Mouse (Mus musculus) heart, embryonic 13.5 days (tissue): Measurements from ENCODE around the gene Brd2. TPM values are rescaled to one million over a fixed set of nuclear protein-coding genes. Genes with fewer than 3 reads are reported as not detected.

Experiments used
- ATAC-seq: fragments of 200-750 bp; cut with Nextera tagmentation; 2 replicates; pipeline ENCODE4 v1.8.0; 2017; ENCODE audit warnings: moderate TSS enrichment; ENCODE audit not compliant: insufficient number of reproducible peaks, low FRiP score, low TSS enrichment; ENCODE audit errors: extremely low read depth
- H3K27ac ChIP-seq: fragments of 300-500 bp; sonication (generic); replicated peaks from 2 replicates; pipeline ENCODE4 v1.5.1; 2015; ENCODE audit warnings: moderate library complexity, mild to moderate bottlenecking, inconsistent platforms
- H3K27me3 ChIP-seq: fragments of 300-500 bp; sonication (generic); replicated peaks from 2 replicates; pipeline ENCODE4 v1.6.1; 2015; ENCODE audit warnings: mild to moderate bottlenecking, inconsistent platforms
- H3K36me3 ChIP-seq: fragments of 300-500 bp; sonication (generic); 2 replicates; pipeline ENCODE4 v1.6.1; 2015; ENCODE audit warnings: mild to moderate bottlenecking, inconsistent platforms
- H3K4me1 ChIP-seq: fragments of 300-500 bp; sonication (generic); 2 replicates; pipeline ENCODE4 v1.6.1; 2015; ENCODE audit warnings: inconsistent platforms
- H3K4me2 ChIP-seq: fragments of 300-500 bp; sonication (generic); 2 replicates; pipeline ENCODE4 v1.6.1; 2015; ENCODE audit warnings: inconsistent platforms, mild to moderate bottlenecking, moderate library complexity
- H3K4me3 ChIP-seq: fragments of 300-500 bp; sonication (generic); 2 replicates; pipeline ENCODE4 v1.5.1; 2015; ENCODE audit warnings: moderate library complexity, mild to moderate bottlenecking, inconsistent platforms
- H3K9ac ChIP-seq: fragments of 300-500 bp; sonication (generic); 2 replicates; pipeline ENCODE4 v1.6.1; 2015; ENCODE audit warnings: inconsistent platforms, mild to moderate bottlenecking, moderate library complexity
- H3K9me3 ChIP-seq: fragments of 300-500 bp; sonication (generic); 2 replicates; pipeline ENCODE4 v1.6.1; 2016; ENCODE audit warnings: inconsistent platforms
- WGBS: fragments of 180-500 bp; shearing (Covaris S2); methylation state at CpG from one replicate; pipeline ENCODE4 v1.1.7; 2015; ENCODE audit warnings: mixed read lengths; 5-methylcytosine and 5-hydroxymethylcytosine counted together
- polyA plus RNA-seq: library from polyadenylated mRNA; unstranded; fragments of >200 nt; fragmentation: Nextera tagmentation; extraction: Ambion mirVana; gene quantifications from 2 replicates; pipeline ENCODE4 v1.2.1, GENCODE M21; 2015

The Brd2 gene
- polyA plus RNA-seq, 1 experiment from 2014 or later = 70.0 TPM

GRCm38 (mm10) chr17:34077549-34077948, 44.9 kb downstream of the Brd2 start:
- no peak overlapping the region for H3K9ac ChIP-seq
- WGBS = 0% methylated on average over 9 of the region's 9 CpGs
- no peaks in the 10 kb centered on the region for H3K9me3 ChIP-seq
- H3K4me3 ChIP-seq = no peak overlapping the region
- H3K4me1 ChIP-seq = 0 out of 2 replicates have a peak, but pooled peaks cover 5% of the 10 kb centered on the region
- ATAC-seq = no peak
- no peak overlapping the region for H3K27ac ChIP-seq
- peaks cover 54% of the 10 kb centered on the region for H3K27me3 ChIP-seq
- no peaks in the 10 kb centered on the region for H3K36me3 ChIP-seq
- H3K4me2 ChIP-seq = no peak overlapping the region

- WGBS = 37% methylated on average over 7 of the region's 7 CpGs
- ATAC-seq = no peak
- H3K27ac ChIP-seq = no peak overlapping the region
Measured at GRCm38 (mm10) chr17:34075271-34075670, 47.2 kb downstream of the Brd2 start.

GRCm38 (mm10) chr17:34072091-34072490, 50.3 kb downstream of the Brd2 start:
- no peaks in the 10 kb centered on the region for H3K36me3 ChIP-seq
- 0 out of 2 replicates have a peak, but pooled peaks cover 5% of the 10 kb centered on the region for H3K4me1 ChIP-seq
- no peak overlapping the region for H3K27ac ChIP-seq
- no peak overlapping the region for H3K4me2 ChIP-seq
- 67% methylated on average over 5 of the region's 5 CpGs for WGBS
- H3K27me3 ChIP-seq = peaks cover 36% of the 10 kb centered on the region
- no peak overlapping the region for H3K9ac ChIP-seq
- no peak for ATAC-seq
- H3K9me3 ChIP-seq = no peaks in the 10 kb centered on the region
- no peak overlapping the region for H3K4me3 ChIP-seq

More at GRCm38 (mm10) chr17:34075271-34075670, 47.2 kb downstream of the Brd2 start:
- no peaks in the 10 kb centered on the region for H3K36me3 ChIP-seq
- no peak overlapping the region for H3K9ac ChIP-seq
- no peak overlapping the region for H3K4me3 ChIP-seq
- no peak overlapping the region for H3K4me2 ChIP-seq
- no peaks in the 10 kb centered on the region for H3K9me3 ChIP-seq
- peaks cover 45% of the 10 kb centered on the region for H3K27me3 ChIP-seq
- H3K4me1 ChIP-seq = 0 out of 2 replicates have a peak, but pooled peaks cover 5% of the 10 kb centered on the region

GRCm38 (mm10) chr17:34068864-34069263, 53.6 kb downstream of the Brd2 start:
- Histone ChIP-seq H3K4me2 (no peak overlapping the region), H3K36me3 (no peaks in the 10 kb centered on the region), H3K27ac (no peak overlapping the region), H3K9ac (no peak overlapping the region), H3K27me3 (peaks cover 12% of the 10 kb centered on the region), H3K4me1 (no peaks in the 10 kb centered on the region), H3K9me3 (no peaks in the 10 kb centered on the region), H3K4me3 (no peak overlapping the region)
- no peak for ATAC-seq
- 51% methylated on average over 3 of the region's 3 CpGs for WGBS

Other genes starting within 250 kb of the Brd2 start
- gene Gm7029, start 248.8 kb downstream of the Brd2 start, polyA plus RNA-seq = not detected in 2 replicates
- gene Kifc1, start 232.0 kb downstream of the Brd2 start, polyA plus RNA-seq = 5.3 and 5.4 TPM in 2 replicates
- 0.19 TPM in 1 of 2 replicates, not detected in the other for gene Platr17, start 217.5 kb downstream of the Brd2 start, polyA plus RNA-seq
- gene Daxx, start 213.2 kb downstream of the Brd2 start, polyA plus RNA-seq = 31.7 and 35.3 TPM in 2 replicates
- gene Tapbp, start 206.7 kb downstream of the Brd2 start, polyA plus RNA-seq = 34.2 and 36.8 TPM in 2 replicates
- 12.8 and 12.9 TPM in 2 replicates for gene Zbtb22, start 206.7 kb downstream of the Brd2 start, polyA plus RNA-seq
- gene Rgl2, start 193.1 kb downstream of the Brd2 start, polyA plus RNA-seq = 32.6 and 37.6 TPM in 2 replicates
- gene Pfdn6, start 182.3 kb downstream of the Brd2 start, polyA plus RNA-seq = 113 and 125 TPM in 2 replicates
- 20.5 and 20.6 TPM in 2 replicates for gene Wdr46, start 182.0 kb downstream of the Brd2 start, polyA plus RNA-seq
- 4.5 and 7.0 TPM in 2 replicates for gene B3galt4, start 171.1 kb downstream of the Brd2 start, polyA plus RNA-seq
- gene Vps52, start 166.8 kb downstream of the Brd2 start, polyA plus RNA-seq = 36.0 and 39.6 TPM in 2 replicates
- 923 and 1,093 TPM in 2 replicates for gene Rps18, start 166.6 kb downstream of the Brd2 start, polyA plus RNA-seq
- gene H2-K1, start 122.3 kb downstream of the Brd2 start, polyA plus RNA-seq = 23.4 and 32.0 TPM in 2 replicates
- gene Ring1, start 98.0 kb downstream of the Brd2 start, polyA plus RNA-seq = 10.4 and 14.9 TPM in 2 replicates
- gene H2-Ke6, start 94.6 kb downstream of the Brd2 start, polyA plus RNA-seq = 37.7 and 45.6 TPM in 2 replicates
- 128 and 130 TPM in 2 replicates for gene Slc39a7, start 91.0 kb downstream of the Brd2 start, polyA plus RNA-seq
- 28.5 and 32.4 TPM in 2 replicates for gene Rxrb, start 90.8 kb downstream of the Brd2 start, polyA plus RNA-seq
- gene Col11a2, start 83.2 kb downstream of the Brd2 start, polyA plus RNA-seq = 0.34 and 0.64 TPM in 2 replicates
- gene H2-Oa, start 30.3 kb downstream of the Brd2 start, polyA plus RNA-seq = 0.23 TPM in 2 replicates
- 6.0 TPM in 2 replicates for gene H2-DMa, start 3.1 kb downstream of the Brd2 start, polyA plus RNA-seq
- gene H2-DMb2, start 20.7 kb upstream of the Brd2 start, polyA plus RNA-seq = 0.15 and 0.20 TPM in 2 replicates
- gene H2-DMb1, start 30.4 kb upstream of the Brd2 start, polyA plus RNA-seq = 0.24 and 0.27 TPM in 2 replicates
- 1.4 and 1.6 TPM in 2 replicates for gene Tap1, start 64.9 kb upstream of the Brd2 start, polyA plus RNA-seq
- gene Psmb9, start 65.1 kb upstream of the Brd2 start, polyA plus RNA-seq = 1.7 and 2.1 TPM in 2 replicates
- 3.2 and 4.3 TPM in 2 replicates for gene Psmb8, start 75.1 kb upstream of the Brd2 start, polyA plus RNA-seq
- gene Tap2, start 80.9 kb upstream of the Brd2 start, polyA plus RNA-seq = 1.8 and 2.1 TPM in 2 replicates
- not detected in 2 replicates for gene H2-Ob, start 116.3 kb upstream of the Brd2 start, polyA plus RNA-seq
- 13.0 TPM in 2 replicates for gene H2-Ab1, start 135.1 kb upstream of the Brd2 start, polyA plus RNA-seq
- gene H2-Aa, start 165.2 kb upstream of the Brd2 start, polyA plus RNA-seq = 0.80 and 1.4 TPM in 2 replicates
- 2.4 and 3.1 TPM in 2 replicates for gene H2-Eb1, start 183.2 kb upstream of the Brd2 start, polyA plus RNA-seq
- not detected in 2 replicates for gene H2-Eb2, start 203.0 kb upstream of the Brd2 start, polyA plus RNA-seq
- not detected in 2 replicates for gene Btnl2, start 232.2 kb upstream of the Brd2 start, polyA plus RNA-seq